Mouse (Mus musculus): ENCODE measurements around the gene Rasa1.

Gene Rasa1

DNA sequence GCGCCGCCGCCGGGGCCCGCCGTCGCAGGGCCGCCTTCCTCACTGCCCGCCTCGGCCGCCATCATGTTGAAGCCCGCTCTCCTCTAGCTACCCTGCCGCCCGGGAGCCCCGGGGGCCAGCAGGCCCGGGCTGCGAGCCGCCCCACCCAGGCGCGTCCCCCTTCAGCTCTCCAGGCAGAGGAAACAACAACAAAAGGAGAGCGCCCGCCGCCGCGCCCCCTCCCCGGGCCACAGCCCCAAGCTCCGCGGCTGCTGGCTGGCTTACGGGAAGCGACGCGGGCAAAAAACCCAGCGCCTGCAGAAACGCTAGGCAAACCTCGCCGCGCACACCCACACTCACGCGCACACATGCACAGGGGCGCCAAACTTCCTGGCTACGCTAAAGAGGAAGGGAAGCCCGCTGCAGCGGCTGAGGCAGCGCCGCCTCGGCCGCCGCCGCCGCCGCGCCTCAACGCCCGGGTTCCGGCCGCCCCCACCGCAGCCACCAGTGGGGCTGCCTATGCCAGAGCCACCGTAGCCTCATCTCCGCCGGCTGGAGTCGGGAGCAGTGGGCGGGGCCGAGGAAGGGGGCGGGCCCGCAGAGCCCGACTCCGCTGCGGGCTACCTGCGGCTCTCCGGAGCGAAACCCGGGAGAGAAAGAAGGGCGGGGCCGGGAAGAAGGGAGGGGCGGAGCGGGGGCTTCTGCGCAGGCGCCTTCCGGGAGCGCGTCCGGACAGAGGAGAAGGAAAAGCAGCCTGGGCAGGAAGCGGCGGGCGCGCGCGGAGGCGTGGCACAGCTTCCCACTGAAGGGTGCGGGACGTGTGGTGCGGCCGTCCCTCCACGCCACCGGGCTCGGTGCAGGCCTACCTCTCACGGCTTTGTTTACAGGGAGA is at the start of gene Rasa1:
TSS of gene Rasa1 (minus strand) at position 288 of the 871 bp plus-strand sequence.
- in situ Hi-C loops (cut with MboI; ENCODE audit: low pct_unique_long_range_greater_than_20kb in 1 of 2, low sequenced_read_pairs in 2 of 2, unreplicated experiment in 1 of 2): no loop called here

DNA sequence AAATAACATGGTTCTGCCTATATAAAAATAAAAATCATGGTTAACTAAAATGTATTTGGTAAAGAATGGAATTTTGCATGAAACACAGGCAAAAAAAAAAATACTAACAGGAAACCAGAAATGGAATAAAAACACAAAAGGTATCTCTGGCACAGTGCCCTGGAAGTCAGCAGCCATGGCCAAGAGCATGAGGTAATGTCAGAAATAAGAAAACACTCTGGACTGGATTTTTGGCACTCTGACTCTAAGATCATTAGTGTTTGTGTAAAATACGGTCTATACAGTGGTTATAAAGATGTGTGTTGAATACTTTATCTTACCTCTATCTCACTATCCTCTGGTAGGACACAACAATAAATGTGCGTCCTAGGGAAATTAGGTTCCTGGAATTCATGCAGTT is 22.6 kb upstream of the Rasa1 start:
- in situ Hi-C loops (cut with MboI; ENCODE audit: low pct_unique_long_range_greater_than_20kb in 1 of 2, low sequenced_read_pairs in 2 of 2, unreplicated experiment in 1 of 2): no loop called here

DNA sequence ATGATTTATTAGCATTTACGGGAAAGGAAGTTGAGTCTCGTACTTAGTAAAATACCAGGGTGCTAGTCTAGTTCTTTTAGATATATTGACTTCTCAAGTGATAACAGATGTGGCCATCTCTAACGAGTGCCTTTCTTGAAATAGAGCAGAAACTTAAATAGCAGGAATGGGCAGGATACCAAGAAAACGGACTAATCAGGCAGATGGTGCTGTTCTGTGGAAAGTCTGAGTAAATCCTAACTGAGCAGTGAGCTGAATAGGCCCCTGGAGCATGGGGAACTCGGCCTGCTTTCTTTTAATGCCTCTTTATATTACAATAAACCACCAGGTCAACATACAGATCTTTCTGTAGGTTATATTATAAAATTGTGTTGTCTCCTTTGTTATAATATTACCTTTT is 22.0 kb upstream of the Rasa1 start:
- in situ Hi-C loops (cut with MboI; ENCODE audit: low pct_unique_long_range_greater_than_20kb in 1 of 2, low sequenced_read_pairs in 2 of 2, unreplicated experiment in 1 of 2): no loop called here

DNA sequence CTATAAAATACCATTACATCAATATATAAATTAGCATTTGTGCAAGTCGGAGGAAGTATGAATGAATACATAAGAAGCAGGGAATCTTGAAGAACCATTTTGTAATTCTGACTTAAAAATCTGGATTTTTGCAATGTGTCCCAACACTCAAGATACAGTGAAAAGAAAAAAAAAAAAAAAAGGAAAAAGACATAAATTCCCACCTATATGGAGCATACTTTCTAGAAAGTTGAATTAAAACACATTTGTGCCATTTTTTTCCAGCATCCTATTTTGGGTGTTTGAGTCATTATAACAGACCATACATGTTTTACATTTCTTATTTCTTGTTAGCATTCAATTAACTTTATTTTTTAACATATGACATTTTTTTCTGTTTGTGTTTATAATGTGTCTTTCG is 21.6 kb upstream of the Rasa1 start:
- in situ Hi-C loops (cut with MboI; ENCODE audit: low pct_unique_long_range_greater_than_20kb in 1 of 2, low sequenced_read_pairs in 2 of 2, unreplicated experiment in 1 of 2): no loop called here

DNA sequence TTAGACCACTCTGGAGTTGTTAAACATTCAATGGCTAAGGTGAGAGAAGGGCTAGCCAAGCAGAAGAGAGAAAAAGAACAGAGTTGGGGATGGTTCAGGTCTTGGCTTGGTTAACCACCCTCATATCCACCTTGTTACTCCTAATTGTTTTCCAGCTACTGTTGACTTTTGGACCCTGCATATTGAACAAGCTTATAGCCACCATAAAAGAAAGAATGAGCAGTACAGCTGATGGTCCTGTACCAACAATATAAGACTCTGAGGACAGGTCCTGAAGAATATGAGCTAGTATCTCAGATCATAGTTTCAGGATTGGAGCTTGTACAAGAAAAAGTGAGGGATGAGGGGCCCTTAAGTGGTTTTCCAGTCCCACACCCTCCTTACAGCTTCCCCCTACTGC is 17.1 kb upstream of the Rasa1 start:
- in situ Hi-C loops (cut with MboI; ENCODE audit: low pct_unique_long_range_greater_than_20kb in 1 of 2, low sequenced_read_pairs in 2 of 2, unreplicated experiment in 1 of 2): no loop called here

DNA sequence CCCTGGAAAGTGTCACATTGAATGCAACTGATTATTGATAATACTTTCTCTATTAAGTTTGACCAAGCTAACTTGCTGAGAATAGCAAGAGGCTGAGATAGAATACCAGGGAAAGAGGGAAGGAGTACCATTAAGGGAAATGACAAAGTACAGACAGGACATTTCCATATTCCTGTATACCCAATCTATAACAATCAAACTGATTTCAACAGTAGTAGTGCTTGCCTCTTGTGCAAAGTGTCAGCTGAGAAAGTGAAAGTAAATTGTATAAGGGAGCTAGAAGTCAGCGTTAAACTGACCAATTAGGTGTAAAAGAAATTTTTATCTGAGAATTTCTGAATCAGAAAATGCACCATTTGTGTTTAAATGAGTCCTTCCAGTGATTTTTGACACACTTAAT is 1.7 kb upstream of the Rasa1 start:
- in situ Hi-C loops (cut with MboI; ENCODE audit: low pct_unique_long_range_greater_than_20kb in 1 of 2, low sequenced_read_pairs in 2 of 2, unreplicated experiment in 1 of 2): no loop called here

DNA sequence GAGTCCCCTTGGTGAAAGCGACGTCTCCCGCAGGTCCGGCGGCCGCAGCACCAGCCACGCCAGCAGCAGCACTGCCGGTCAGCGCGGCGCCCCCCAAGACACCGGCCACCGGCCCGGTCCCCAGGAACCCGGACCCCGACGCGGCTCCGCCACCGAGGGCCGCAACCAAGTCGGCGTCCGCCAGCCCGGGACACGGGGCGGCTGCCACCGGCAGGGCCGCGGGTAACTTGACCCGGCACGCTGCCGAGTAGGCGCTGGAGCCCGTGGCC is 422 bp downstream of the Rasa1 start:
- in situ Hi-C loops (cut with MboI; ENCODE audit: low pct_unique_long_range_greater_than_20kb in 1 of 2, low sequenced_read_pairs in 2 of 2, unreplicated experiment in 1 of 2): no loop called here

DNA sequence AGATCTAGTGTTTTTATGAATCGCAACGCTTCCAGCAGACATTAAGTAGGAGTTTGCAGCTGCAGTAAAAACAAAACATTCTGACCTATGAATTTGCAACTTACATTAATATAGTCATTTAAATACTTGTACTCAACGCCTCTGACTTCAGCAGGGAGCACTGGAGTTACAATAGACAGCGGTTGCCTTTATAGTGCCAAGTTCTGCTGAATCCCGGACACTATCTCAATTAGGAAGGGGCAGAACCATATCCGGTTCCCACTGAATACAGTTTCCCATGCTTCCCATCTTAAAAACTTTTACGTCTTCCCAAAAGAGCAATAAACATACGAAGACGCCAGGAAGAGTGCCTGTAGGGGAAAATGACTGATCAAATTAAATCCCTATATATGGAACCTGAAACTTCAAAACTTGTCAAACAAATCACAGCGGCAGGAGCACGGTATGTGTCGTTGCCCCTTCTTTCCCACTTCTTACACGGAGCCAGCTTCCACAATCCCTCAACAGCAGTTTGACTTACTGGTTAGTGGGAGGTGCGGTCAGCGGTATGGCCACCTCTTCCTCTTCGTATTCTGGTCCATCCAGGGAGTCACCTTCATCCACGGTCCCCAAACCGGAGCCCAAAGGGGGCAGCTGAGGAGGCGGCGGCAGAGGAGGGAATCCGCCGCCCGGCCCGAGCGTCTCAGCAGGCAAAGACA is 905 bp downstream of the Rasa1 start:
- in situ Hi-C loops (cut with MboI; ENCODE audit: low pct_unique_long_range_greater_than_20kb in 1 of 2, low sequenced_read_pairs in 2 of 2, unreplicated experiment in 1 of 2): no loop called here

DNA sequence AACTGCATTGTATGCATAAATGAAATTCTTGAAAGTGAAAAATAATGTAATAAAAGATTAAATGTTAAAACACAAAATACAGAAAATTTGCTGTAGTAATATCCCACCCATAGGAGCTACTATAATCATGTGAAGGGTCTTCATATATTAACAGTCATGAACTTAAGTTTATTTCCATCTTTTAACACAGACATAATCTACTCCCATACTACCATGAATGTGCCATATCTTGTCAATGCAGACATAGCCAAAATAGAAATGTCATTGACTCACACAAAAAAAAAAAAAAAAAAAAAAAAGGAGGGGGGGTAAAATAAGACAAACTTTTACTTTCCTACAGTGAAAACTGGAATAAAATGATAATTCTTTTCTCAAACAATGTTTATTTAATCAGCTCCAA is 6.3 kb downstream of the Rasa1 start:
- in situ Hi-C loops (cut with MboI; ENCODE audit: low pct_unique_long_range_greater_than_20kb in 1 of 2, low sequenced_read_pairs in 2 of 2, unreplicated experiment in 1 of 2): no loop called here

DNA sequence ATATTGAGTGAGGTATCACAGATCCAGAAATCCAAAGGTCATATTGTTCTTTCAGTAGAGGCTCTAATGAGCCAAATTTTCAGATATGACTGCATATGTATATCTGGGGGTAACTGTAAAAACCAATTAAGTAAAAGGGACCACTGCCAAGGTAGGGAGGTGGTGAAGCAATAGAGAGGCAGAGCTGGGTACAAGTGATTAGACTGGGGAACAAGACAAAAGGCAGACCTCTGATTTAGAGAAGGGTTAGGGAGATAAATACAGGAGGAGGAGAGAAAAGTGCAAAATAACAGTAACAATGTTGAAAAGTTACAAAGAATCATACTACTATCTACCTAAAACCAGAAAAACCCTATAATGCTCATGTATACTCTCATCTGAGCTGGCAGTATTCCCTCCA is 10.0 kb downstream of the Rasa1 start:
- in situ Hi-C loops (cut with MboI; ENCODE audit: low pct_unique_long_range_greater_than_20kb in 1 of 2, low sequenced_read_pairs in 2 of 2, unreplicated experiment in 1 of 2): no loop called here

DNA sequence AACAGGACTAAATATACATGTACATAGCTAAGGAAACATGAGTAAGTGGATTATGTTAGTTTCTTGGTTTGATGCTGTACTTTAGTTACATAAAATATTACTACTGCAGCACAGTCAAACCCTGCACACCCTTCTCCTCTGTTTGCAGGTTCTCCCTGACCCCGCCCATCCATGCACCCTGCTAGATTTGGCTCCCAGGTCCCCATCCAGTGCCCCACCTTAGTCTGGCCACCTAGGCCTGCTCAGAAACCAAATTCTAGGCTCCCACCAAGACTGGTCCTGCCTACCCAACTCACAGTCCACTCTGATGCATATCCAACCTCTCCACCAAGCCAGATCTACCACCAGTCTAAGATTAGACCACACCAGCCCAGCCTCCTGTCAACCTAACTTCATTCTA is 14.4 kb downstream of the Rasa1 start:
- in situ Hi-C loops (cut with MboI; ENCODE audit: low pct_unique_long_range_greater_than_20kb in 1 of 2, low sequenced_read_pairs in 2 of 2, unreplicated experiment in 1 of 2): no loop called here

DNA sequence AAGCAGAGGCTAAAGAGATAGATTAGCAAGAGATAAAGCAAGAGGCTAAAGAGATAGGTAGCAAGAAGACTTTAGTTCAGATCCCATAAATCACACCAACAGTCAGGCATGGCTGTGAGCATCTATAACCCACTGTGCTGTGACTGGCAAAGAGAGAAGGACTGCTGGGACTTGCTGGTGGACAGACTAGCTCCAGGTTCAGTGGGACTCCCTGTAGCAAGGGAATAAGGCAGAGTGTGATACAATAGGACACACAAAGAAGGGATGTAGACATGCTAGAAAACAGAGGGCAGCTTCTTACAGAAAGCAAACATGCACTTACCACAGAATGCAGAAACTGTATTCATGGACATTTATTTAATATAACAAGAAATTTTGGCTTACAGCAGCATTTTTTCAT is 15.1 kb downstream of the Rasa1 start:
- in situ Hi-C loops (cut with MboI; ENCODE audit: low pct_unique_long_range_greater_than_20kb in 1 of 2, low sequenced_read_pairs in 2 of 2, unreplicated experiment in 1 of 2): no loop called here

DNA sequence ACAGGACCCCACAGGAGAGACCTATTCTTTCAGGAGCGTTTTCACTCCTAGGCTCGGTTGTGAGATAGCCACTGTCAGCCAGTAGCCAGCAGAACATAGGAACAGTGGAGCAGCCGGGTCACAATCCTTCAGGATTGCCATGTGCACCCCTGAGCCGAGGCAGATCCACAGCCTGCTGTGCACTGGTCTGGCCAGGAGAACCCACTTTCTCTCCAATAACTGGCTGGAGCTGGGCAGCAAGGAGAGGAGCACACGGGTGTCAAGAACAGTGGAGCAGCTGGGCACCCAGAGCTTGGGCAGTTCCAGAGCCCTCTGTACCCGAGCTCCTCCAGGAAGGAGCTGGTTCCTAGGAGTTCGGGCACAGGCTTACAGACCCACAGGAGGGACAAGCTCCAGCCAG is 50.2 kb downstream of the Rasa1 start:
- in situ Hi-C loops (cut with MboI; ENCODE audit: low pct_unique_long_range_greater_than_20kb in 1 of 2, low sequenced_read_pairs in 2 of 2, unreplicated experiment in 1 of 2): no loop called here

DNA sequence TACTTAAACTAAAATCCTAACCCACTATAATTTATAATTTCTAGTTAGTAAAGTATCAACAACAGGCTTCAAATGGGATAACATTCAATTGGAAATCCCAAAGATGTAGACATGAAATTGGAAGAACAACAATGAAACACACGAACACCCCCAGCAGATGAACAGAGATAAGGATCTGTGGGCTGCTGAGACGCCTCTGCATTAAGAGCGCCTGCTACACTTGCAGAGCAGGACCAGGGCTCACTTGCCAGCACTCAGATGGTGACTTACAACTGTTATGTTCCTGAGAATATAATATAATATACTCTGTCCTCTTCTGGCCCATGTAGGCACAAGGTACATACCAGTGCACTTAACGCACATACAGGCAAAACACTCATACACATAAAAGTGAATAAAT is 70.3 kb downstream of the Rasa1 start:
- in situ Hi-C loops (cut with MboI; ENCODE audit: low pct_unique_long_range_greater_than_20kb in 1 of 2, low sequenced_read_pairs in 2 of 2, unreplicated experiment in 1 of 2): no loop called here

DNA sequence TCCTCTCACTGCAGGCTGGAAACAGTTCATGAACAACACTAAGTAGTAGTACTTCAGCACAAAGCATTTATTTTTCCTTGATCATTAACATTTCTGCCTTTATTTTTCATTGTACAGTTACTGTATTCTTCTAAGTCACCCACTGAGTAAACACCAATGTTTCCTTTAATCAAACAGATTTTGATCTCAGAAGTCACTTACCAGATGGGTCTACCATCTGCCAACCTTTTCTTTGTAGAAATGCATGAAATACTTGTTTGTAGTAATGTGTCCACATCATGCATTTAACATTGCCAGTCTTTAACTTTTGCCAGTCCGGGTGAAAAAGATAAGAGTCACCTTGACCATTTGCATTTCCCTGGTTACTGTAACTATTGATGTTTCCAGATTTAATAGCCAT is 78.6 kb downstream of the Rasa1 start:
- in situ Hi-C loops (cut with MboI; ENCODE audit: low pct_unique_long_range_greater_than_20kb in 1 of 2, low sequenced_read_pairs in 2 of 2, unreplicated experiment in 1 of 2): no loop called here

DNA sequence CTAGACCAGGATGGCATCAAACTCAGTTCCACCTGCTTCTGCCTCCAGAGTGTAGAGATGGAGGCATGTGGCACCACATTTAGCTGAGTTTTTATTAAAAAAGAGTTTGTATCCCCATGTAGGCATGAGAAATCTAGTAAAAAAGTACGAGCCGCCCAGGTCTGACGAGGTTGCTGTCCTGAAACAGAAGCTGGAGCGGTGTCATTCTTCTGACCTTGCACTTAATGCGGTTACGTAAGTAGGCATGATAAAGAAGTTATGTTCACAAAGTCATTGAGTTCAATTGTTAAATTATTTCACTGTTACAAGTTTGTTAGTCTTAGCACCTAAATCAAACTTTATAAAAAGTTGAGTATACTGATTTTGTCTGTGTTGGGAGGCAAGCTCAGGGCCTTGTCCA is 80.3 kb downstream of the Rasa1 start:
- in situ Hi-C loops (cut with MboI; ENCODE audit: low pct_unique_long_range_greater_than_20kb in 1 of 2, low sequenced_read_pairs in 2 of 2, unreplicated experiment in 1 of 2): no loop called here

DNA sequence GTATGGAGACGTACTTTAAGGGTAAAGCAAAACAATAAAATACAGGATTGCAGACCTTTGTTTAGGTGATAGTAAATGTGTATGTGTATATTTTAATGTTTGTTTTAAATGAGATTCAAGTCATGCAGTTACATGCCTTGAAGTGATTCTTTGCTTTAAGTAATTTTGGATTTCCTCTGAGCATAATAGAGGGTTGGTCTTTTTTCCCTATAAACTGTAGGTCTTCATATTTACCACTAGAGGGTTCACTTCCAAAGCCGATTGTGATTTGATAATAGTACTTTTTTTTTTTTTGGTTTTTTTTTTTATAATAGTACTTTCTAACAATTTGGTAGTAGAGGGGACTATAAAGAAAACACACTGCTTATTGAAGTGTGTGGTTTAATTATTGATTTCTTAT is 81.4 kb downstream of the Rasa1 start:
- in situ Hi-C loops (cut with MboI; ENCODE audit: low pct_unique_long_range_greater_than_20kb in 1 of 2, low sequenced_read_pairs in 2 of 2, unreplicated experiment in 1 of 2): no loop called here

DNA sequence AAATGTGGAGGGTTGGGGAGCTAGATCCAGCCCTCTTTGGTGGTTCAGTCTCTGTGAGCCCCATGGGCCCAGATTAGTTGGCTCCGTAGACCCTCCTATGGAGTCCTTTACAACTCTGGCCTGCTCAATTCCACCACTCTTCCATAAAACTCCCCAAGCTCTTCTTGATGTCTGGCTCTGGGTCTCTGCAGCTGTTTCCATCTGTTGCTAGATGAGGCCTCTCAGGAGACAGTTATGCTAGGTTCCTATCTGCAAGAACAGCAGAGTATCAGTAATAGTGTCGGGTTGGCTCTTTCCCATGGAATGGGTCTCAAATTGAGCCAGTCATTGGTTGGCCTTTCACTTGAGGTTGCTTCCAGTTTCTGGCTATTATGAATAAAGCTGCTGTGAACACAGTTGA is 97.7 kb downstream of the Rasa1 start:
- in situ Hi-C loops (cut with MboI; ENCODE audit: low pct_unique_long_range_greater_than_20kb in 1 of 2, low sequenced_read_pairs in 2 of 2, unreplicated experiment in 1 of 2): no loop called here

DNA sequence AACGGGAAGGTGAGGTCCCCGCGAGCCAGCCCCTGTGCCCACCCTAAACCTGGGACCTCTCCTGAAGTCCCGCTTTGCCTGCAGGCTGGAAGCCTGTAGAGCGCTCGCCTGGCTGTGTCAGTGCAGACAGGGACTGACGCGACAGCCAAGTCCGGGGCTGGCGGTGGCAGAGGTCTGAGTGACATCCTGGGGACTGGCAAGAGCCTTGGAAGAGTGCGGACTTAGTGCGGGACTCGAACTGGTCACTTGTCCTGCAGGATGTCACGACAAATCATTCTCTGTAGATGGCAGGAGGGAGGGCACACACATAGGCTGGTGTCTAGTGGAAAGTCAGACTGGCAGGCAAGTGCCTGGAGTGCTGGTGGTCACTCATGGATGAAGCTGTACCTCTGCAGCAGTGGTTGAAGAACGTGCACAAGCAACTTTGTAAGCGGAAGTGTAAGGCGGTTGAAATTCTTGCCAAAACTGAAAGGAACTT is 99.2 kb downstream of the Rasa1 start:
- in situ Hi-C loops (cut with MboI; ENCODE audit: low pct_unique_long_range_greater_than_20kb in 1 of 2, low sequenced_read_pairs in 2 of 2, unreplicated experiment in 1 of 2): no loop called here

DNA sequence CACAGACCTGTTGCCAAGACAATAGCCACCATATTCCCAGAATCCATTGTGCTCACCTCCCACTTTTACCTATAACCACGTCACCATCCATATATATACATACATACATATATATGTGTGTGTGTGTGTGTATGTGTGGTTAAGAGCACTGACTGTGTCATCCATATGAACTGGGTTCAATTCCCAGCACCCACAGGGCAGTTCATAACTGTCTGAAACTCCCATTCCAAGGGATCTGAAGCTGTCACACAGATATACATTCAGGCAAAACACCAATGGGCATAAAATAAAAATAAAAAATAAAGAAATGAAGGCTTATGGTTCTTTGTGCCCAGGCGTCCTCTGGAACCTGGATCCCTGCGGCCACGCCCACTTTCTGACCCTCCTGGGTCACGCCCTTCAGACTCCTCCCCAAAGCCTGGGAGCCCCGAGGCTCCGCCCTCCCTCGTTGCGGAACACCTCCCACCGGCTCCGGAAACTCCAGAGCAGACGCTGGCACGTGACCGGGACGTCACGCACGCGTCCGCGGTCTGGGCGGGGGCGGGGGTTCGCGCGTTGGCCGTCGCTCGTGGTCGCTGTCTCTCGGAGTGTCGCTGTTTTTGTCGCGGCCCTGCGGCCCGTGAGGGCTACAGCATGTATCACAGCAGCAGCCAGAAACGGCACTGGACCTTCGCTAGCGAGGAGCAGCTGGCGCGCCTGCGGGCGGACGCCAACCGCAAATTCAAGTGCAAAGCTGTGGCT is 99.9 kb downstream of the Rasa1 start, which contains the start of gene Ccnh:
TSS of gene Ccnh (plus strand) at position 506 of the 741 bp plus-strand sequence.
- in situ Hi-C loops (cut with MboI; ENCODE audit: low pct_unique_long_range_greater_than_20kb in 1 of 2, low sequenced_read_pairs in 2 of 2, unreplicated experiment in 1 of 2): no loop called here

Measured in mouse embryonic stem cell (cell line).